Mouse (Mus musculus): ENCODE data around the gene Mrpl24.

DNA sequence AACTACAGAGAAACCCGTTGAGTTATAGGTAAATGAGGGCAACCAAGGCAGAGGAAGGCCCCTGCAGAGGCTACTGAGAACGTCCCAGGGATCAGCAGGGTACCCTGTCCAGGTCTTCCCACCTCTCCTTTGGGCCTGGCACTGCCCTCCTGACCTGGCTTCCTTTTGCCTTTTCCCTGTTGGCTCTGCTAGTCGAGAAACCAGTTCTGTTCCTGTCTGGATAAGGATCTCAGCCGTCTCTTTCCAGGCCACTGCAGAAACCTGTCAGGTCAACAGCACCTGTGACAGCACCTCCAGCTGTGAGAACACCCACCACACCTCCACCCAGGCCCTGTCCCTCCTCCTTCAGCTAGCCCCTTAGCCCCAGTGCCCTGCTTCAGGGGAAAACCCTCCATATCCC, 39.2 kb downstream of the Mrpl24 start:
- TF ChIP-seq CTCF (IDR thresholded peaks at IDR 0.05; ENCODE audit: low read depth) (no peak), EP300 (IDR thresholded peaks at IDR 0.05; ENCODE audit: low read depth) (no peak)
